Mouse (Mus musculus) activated CD4-positive, CD25-positive, alpha-beta regulatory T cell, adult 4 months (primary cell): ENCODE data around the gene Abcb1b. TPM values are rescaled to one million over a fixed set of nuclear protein-coding genes. Genes with fewer than 3 reads are reported as not detected.
A peak's percentile ranks its signal among the peaks of the same experiment; 100 is the strongest.
"Not testable (repeated sequence)": the region's sequence is repeated elsewhere in the genome, so short reads cannot be mapped to it uniquely, and the experiment has no call there.

Source experiments
- ATAC-seq: one replicate; pipeline ENCODE4 v1.8.0; 2017
- polyA plus RNA-seq, 2 experiments: library from polyadenylated mRNA; unstranded; fragments of 100-300 nt; shearing (Covaris generic); gene quantifications; one replicate each; pipeline ENCODE4 v1.2.1; 2017

Gene Abcb1b
- 10 to 100 TPM; 10.2 to 16.5 TPM for polyA plus RNA-seq

GRCm38 (mm10) chr5:8797987-8798751, at the start of gene Abcb1b:
Gene Abcb1b (plus strand): TSS chr5:8798147.
- peak; percentile 86 for ATAC-seq

DNA sequence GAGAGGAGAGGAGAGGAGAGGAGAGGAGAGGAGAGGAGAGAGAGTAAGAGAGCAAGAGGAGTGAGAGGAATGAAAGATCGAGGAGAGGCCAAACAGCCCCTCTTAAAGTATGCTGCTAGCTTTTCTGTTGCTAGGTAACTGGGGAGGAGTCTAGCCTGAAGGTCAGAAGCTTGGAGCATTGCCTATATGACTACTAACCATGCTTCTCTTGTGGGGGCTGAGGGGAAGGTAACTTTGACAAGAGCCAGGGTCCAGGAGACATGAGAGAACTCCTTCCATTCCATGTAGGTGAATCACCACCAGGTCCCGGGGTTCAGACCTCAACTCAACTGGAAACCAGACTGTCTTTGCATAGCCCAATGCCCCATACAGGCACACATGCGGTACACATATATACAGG, 25.1 kb upstream of the Abcb1b start:
- ATAC-seq, result no peak

- ATAC-seq, result no peak
Measured at GRCm38 (mm10) chr5:8778311-8778710, 19.6 kb upstream of the Abcb1b start.

DNA sequence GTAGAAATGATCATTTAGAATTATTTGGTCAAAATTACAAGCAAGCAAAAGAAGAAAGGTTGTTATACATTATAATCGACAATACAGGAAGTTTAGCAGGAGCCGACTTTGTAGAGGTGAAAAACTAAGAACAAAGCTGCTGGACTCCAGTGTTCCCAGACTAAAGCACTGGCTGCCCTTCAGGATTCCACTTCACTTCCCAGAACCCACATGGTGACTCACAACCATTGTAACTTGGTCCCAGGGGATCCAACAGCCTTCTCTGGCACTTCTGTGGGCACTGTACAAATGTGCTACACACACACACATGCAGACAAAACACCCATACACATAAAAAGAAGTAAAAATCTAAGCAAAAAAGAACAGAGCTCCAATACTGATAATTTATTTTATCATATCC, 19.2 kb upstream of the Abcb1b start:
- ATAC-seq, result no peak

DNA sequence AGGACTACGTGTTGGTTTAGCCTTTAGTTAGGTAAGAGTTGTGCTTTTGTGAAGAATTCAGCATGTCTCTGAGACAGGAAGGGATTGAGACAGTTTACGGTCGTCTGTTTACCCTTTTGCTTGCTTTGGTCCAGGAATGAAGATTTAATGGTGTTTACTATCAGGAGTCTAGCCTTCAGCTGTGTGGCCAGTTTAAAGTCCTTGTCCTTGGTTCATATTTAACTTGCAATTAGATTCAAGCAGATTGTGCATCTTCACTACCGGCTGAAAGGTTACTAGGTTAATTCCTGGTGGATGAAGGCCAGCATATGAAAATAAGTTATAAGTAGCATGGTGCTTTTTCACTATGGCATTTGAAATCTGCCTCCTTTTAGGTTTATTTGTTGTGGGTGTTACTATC, 5.7 kb upstream of the Abcb1b start:
- ATAC-seq, result no peak

DNA sequence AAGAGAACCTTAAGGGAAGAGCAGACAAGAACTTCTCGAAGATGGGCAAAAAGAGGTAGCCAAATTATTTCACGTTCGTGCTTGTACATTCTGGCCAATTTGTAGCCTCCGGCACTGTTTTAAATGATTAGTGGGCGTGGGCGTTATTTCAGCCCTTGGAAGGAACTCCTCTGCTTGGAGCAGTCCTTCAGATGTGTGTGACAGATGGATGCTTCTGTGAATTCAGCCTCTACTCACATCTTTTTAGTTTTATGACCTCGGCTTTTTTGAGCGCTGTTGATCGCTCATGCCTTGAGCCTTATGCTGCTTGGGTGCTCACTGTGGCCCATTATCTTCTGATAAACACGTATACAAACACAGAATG, 787 bp downstream of the Abcb1b start:
- ATAC-seq, result no peak

DNA sequence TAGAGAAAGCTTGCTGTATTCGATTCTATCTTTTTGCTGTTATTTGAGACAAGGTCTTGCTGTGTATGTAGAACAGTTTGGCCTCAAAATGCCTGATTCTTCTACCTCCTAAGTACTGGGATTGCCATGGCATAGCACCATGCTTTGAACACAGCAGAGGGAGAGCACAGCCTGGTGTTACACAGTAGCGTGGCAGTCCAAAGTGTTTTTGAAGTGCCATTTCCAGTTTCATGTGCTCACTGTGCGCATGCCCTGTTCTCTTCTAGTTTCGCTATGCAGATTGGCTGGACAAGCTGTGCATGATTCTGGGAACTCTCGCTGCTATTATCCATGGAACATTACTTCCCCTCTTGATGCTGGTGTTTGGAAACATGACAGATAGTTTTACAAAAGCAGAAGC, 7.8 kb downstream of the Abcb1b start:
- no peak for ATAC-seq

GRCm38 (mm10) chr5:8807137-8808004, 9.4 kb downstream of the Abcb1b start:
- ATAC-seq, result peak; percentile 78

- no peak for ATAC-seq
Measured at GRCm38 (mm10) chr5:8813872-8814271, 15.9 kb downstream of the Abcb1b start.

GRCm38 (mm10) chr5:8819635-8820591, 22.0 kb downstream of the Abcb1b start:
- ATAC-seq, result no peak

DNA sequence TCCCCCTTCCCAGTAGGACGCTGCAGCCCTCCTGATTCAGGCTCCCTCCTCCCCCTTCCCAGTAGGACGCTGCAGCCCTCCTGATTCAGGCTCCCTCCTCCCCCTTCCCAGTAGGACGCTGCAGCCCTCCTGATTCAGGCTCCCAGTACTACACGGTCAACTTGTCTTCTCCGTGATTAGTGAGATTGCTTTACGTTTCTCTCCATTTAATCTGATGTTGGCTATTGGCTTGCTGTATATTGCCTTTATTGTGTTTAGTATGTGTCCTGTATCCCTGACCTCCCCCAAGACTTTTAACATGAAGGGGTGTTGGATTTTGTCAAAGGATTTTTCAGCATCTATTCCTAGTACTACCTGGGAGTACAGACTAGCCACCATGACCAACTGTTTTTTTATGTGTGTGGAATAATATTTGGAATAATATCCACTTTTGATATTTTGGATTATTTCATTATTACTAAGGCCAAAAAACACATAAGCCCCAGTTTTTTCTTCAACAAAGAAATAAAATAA, 22.7 kb downstream of the Abcb1b start:
- not testable (repeated sequence) for ATAC-seq

DNA sequence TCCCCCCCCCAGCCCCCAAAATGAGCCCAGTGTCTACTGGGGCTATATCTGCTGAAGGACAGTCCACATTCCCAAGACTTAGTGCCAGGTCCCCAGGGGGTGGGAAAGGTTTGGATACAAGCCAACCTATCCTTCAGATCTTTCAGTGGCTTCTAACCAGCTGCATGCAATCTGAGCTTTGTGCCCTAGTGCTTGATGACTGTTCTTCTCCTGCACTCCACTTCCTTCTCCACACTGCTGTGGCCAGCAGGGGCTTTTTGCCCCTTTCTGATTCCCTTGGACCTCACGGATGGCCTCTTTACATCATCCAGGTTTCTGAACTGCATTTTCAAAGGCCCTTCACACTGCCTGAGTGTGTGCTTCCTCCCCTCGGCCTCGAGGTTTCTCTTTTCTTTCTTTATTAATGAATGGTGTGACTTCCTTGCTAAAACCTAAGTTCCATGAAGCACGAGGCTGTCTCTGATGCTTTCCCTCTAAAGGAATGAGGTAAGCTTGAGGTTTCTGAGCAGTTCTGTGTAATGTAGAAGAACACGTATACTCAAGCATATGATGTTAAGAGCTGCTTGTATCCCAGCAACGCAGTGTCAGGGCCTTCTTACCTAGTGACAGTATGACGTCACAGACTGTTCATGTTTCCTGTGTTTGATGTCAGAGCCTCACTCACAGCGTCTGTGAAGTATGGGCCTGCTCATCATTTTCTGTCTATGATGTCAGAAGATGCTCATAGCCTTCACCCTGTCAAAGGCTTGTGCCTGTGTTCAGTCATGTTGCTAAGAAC, 40.9 kb downstream of the Abcb1b start:
- peak; percentile 61 for ATAC-seq

GRCm38 (mm10) chr5:8839651-8840050, 41.7 kb downstream of the Abcb1b start:
- peak; percentile 26 for ATAC-seq

GRCm38 (mm10) chr5:8840887-8841286, 42.9 kb downstream of the Abcb1b start:
- ATAC-seq, result peak; percentile 63

DNA sequence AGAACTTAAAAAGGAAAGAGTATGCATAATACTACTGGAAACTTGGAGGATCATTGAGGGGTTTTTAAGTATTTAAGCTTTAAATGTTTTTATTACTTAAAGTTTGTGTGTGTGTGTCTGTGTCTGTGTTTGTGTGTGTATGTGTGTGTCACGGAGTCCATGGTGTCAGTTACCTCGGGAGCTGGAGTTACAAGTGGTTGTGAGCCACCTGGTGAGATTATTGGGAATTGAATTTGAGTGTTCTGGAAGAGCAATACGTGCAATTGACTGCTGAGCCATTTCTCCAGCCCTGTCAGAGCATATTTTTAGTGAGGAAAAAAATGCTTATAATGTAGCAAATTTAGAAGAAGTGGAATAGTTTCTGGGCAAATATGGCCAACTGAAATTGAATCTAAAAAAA, 44.9 kb downstream of the Abcb1b start:
- no peak for ATAC-seq

DNA sequence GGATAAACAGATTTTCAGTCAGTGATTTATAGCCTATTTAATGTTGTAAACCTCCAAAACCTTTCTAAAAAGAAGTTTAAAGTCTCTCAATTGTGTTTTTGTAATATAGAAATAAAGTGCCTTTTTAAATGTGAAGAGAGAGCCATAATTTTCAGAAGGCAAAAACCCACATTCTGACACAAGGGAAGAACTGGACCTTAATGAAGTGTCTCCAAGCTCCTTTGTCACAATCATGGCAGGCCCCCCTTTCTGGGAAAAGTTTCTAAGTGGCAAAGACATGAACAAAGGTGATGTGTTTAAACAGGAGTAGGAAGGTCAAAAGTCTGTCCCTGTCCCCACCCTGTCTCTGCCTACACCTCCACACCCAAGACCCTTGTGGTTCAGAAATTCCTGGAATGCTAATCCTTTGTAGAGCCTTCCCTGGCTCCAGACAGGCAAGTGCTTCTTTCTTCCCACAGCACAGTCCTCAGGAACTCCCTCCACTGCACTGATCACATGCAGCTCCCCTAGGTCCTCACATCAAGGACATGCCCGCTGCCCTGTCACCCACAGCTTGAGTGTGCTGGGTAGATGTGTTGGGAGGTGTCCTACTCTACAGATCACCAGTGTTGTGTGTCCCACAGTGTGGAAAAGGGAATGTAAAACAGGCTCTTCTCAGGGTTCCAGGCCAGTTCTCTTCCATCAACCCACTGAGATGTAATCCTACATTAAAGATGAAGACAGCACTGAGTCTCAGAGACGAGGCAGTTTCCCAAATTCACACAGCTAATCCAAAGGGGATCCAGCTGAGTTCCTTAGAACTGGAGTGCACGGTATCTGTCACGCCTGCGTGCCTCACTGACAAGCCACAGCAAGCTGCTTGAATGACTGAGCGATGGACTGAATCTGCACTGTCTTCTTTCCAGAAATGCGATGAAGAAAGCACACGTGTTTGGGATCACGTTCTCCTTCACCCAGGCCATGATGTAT, 50.9 kb downstream of the Abcb1b start:
- not testable (repeated sequence) for ATAC-seq

DNA sequence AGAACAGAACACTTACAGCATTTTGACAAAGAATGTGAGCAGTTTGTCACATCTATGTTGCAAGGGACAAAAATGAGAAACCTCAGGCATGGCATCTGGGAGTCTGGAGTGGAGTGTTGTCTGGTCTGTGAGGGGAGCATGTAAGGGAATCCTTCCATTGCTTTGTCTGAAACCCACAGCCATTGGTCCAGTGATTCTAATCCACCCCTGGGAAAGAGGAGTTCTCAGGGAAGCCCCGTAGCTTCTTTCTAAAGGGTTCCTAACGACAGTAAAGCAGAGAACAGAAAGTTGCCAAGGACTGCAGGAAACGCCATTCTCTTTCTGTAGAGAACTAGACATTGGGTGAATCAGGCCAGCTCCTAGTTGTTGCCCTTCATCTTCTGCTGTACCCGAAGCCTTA, 52.9 kb downstream of the Abcb1b start:
- no peak for ATAC-seq

- ATAC-seq, result no peak
Measured at GRCm38 (mm10) chr5:8857201-8857600, 59.3 kb downstream of the Abcb1b start.

GRCm38 (mm10) chr5:8861811-8862210, 63.9 kb downstream of the Abcb1b start:
- no peak for ATAC-seq

DNA sequence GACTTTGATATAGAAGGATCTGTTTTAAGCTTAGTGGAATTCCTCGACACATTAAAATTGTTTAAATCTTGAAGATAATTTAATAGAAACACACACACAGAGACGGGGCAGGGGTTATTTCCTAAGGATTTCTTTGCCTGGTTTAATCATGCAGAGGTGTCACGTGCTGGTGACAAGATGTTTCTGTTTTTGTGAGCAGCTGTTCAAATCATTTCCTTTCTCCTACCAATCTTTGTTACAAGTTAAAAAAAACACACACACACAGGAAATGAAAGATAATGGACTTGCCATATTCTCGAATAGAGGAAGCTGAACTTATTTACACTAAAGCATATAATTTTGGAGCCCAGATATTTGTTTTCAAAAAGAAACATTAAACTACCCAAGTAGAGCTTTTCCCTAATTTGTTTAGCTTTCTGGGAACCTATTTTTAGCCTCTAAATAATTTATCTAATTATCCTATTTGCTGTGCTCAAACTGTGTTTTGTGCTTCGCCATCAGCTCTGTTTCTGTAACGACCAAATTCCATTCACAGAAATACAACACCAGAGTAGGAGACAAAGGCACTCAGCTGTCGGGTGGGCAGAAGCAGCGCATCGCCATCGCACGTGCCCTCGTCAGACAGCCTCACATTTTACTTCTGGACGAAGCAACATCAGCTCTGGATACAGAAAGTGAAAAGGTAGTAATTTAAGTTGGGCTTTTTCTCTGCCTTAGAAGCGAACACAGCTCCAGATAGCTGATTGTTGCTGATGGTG, 65.8 kb downstream of the Abcb1b start:
- ATAC-seq, result peak; percentile 76
